Mouse (Mus musculus): ENCODE data around the gene Mpig6b.
A peak's percentile ranks its signal among the peaks of the same experiment; 100 is the strongest.

The Mpig6b gene

GRCm38 (mm10) chr17:35021163-35021808 lies 44.7 kb downstream of the Mpig6b start:
- peak; percentile 58 for DNase-seq (ENCODE audit: extremely low read depth, insufficient read length, low spot score)

DNA sequence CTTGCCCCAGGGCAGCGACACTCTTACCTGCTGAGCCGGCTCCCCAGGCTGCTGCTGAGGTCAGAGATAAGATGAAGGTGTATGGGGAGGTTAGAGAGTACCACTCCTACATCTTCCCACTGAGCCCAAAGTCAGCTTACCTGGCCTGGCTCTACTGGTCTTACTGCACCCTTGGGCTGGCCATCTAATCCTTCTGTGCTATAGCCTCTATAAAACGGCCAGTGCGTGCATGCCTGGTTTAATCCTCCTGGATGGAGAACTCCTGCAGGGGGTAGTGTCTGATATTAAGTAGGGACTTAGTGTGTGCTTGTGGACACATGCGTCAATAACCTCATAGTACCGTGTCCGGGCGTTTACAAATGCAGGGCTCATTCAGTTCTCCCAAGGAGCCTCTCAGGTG lies 45.4 kb downstream of the Mpig6b start:
- DNase-seq (ENCODE audit: extremely low read depth, insufficient read length, low spot score), result no peak

DNA sequence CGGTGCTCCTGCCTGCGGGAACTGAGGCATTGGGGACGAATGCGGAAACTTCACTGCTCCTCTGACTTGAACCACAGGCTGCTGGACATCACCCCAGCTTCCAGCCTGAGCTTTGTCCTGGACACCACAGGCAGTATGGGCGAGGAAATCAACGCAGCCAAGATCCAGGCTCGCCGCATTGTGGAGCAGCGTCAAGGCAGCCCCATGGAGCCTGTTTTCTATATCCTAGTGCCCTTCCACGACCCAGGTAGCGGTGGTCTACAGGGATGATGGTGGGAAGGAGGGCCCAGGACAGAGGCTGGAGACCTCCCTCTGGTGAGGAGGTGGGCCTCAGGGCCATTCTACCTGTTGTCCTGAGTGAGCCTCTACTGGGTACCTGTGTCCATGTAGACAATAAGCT lies 46.1 kb downstream of the Mpig6b start:
- DNase-seq (ENCODE audit: extremely low read depth, insufficient read length, low spot score), result no peak

GRCm38 (mm10) chr17:35018171-35018570 lies 47.8 kb downstream of the Mpig6b start:
- DNase-seq (ENCODE audit: extremely low read depth, insufficient read length, low spot score), result no peak

DNA sequence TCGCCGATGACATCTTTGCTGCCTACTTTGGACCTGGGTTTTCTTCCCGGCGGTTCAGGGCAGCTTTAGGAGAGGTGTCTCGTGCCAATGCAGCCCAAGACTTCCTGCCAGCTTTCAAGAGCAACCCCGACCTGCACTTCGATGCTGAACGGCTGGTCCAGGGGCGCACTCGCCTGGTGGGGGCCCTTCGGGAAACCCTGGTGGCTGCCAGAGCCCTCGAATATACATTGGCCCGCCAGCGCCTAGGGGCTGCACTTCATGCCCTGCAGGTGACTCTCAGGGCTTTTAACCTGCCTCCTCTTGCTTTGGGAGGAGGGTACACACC lies 48.3 kb downstream of the Mpig6b start:
- DNase-seq (ENCODE audit: extremely low read depth, insufficient read length, low spot score), result no peak

GRCm38 (mm10) chr17:35016791-35017705 lies 48.9 kb downstream of the Mpig6b start:
- no peak for DNase-seq (ENCODE audit: extremely low read depth, insufficient read length, low spot score)

DNA sequence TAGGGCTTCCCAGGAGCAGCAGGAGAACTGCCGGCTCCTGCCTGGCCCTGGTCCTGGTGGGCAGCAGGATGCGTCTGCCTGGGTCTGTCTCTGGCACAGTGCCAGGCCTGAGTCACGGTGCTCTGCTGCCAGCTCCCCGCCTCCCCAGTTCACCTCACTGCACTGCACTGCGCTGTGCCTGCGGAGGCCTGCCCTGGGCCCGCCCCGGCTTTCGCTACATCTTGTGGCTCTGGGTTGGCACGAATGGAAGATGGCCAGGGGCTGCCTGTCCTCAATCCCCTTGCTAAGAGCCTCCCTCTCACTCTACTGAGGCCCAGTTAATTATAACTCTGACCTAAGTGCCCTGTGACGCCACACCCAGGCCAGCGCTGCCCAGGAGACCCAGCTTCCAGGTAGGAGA lies 49.6 kb downstream of the Mpig6b start, which contains the start of gene Vwa7:
Gene Vwa7, plus strand, starts transcription at position 204 of the 400 bp plus-strand sequence.
- peak; percentile 63 for DNase-seq (ENCODE audit: extremely low read depth, insufficient read length, low spot score)

DNA sequence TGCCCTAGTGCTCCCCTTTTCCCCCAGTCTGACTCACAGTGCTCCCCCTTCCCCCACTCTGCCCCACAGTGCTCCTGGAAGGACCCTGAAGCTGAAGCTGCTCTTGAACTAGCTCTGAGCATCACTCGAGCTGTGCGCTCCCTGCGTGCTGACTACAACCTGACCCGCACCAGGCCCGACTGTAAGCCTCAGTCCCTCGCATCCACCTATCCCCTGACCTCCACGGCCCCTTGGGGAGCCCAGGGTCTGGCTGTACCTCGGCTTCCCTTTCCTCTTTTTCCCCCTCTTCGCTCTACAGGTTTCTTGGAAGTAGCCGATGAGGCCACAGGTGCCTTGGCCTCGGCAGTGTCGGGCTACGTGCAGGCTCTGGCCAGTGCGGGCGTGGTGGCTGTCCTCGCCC lies 50.7 kb downstream of the Mpig6b start:
- no peak for DNase-seq (ENCODE audit: extremely low read depth, insufficient read length, low spot score)

DNA sequence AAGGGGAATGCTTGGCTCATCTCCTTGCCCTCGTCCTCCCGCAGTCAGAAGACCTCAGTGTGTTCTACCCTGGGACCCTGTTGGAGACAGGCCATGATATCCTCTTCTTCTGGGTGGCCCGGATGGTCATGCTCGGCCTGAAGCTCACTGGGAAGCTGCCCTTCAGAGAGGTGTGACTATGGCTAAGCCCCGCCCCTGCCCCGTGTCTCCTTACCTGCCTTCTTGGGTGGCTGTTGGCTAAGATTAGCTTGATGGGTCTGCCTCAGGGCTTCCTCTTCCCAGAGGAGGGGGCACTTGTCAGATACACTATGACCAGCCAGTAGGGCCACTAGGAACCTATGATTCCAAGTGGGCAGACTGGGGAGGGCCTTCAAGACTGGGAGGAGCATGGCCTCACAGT lies 52.8 kb downstream of the Mpig6b start:
- no peak for DNase-seq (ENCODE audit: extremely low read depth, insufficient read length, low spot score)
